Mouse (Mus musculus) intestine, postnatal 0 days (tissue): ENCODE measurements around the gene Dlg4. TPM values are rescaled to one million over a fixed set of nuclear protein-coding genes. Genes with fewer than 3 reads are reported as not detected.

ENCODE experiments used
- ATAC-seq: fragments of 200-750 bp; cut with Nextera tagmentation; 2 replicates; pipeline ENCODE4 v1.8.0; 2017; ENCODE audit warnings: mild to moderate bottlenecking, moderate TSS enrichment, moderate library complexity
- H3K27ac ChIP-seq: fragments of 300-500 bp; sonication (generic); 2 replicates; pipeline ENCODE4 v1.5.1; 2014; ENCODE audit warnings: mild to moderate bottlenecking, low read depth, low read length, moderate library complexity
- H3K27me3 ChIP-seq: fragments of 300-500 bp; sonication (generic); replicated peaks from 2 replicates; pipeline ENCODE4 v1.6.1; 2014; ENCODE audit warnings: low read length, mixed read lengths; ENCODE audit not compliant: control insufficient read depth, insufficient read depth
- H3K36me3 ChIP-seq: fragments of 300-500 bp; sonication (generic); 2 replicates; pipeline ENCODE4 v1.6.1; 2014; ENCODE audit warnings: mild to moderate bottlenecking, moderate library complexity; ENCODE audit not compliant: control insufficient read depth, insufficient read depth
- H3K4me1 ChIP-seq: fragments of 300-500 bp; sonication (generic); replicated peaks from 2 replicates; pipeline ENCODE4 v1.6.1; 2014; ENCODE audit warnings: antibody characterized with exemption, low read length, mixed read lengths; ENCODE audit not compliant: control insufficient read depth, insufficient read depth
- H3K4me2 ChIP-seq: fragments of 300-500 bp; sonication (generic); replicated peaks from 2 replicates; pipeline ENCODE4 v1.6.1; 2014; ENCODE audit warnings: low read depth, mild to moderate bottlenecking, moderate library complexity
- H3K4me3 ChIP-seq: fragments of 300-500 bp; sonication (generic); 2 replicates; pipeline ENCODE4 v1.5.1; 2014; ENCODE audit warnings: low read depth, low read length
- H3K9ac ChIP-seq: fragments of 300-500 bp; sonication (generic); 2 replicates; pipeline ENCODE4 v1.6.1; 2014; ENCODE audit warnings: mild to moderate bottlenecking, low read depth, low read length
- H3K9me3 ChIP-seq: fragments of 300-500 bp; sonication (generic); 2 replicates; pipeline ENCODE4 v1.6.1; 2016; ENCODE audit warnings: mixed run types; ENCODE audit not compliant: control insufficient read depth
- CTCF ChIP-seq: sonication (generic); IDR thresholded peaks from 2 replicates; pipeline ENCODE4 v1.5.1; 2016; ENCODE audit warnings: low read depth, mild to moderate bottlenecking, control low read depth, antibody characterized with exemption, moderate library complexity
- WGBS: fragments of 180-500 bp; shearing (Covaris S2); extraction: QIAGEN DNeasy Blood & Tissue Kit; methylation state at CpG from one replicate; pipeline ENCODE4 v1.1.7; 2014; 5-methylcytosine and 5-hydroxymethylcytosine counted together
- polyA plus RNA-seq: library from polyadenylated mRNA; unstranded; fragments of >200 nt; fragmentation: Nextera tagmentation; extraction: Ambion mirVana; gene quantifications from 2 replicates; pipeline ENCODE4 v1.2.1, GENCODE M21; 2015

The Dlg4 gene
- polyA plus RNA-seq, 1 experiment from 2014 or later = 1.4 TPM

- peak overlapping the region; percentile 42; the same call in 1 of the 2 replicates for H3K27ac ChIP-seq
- no peak for ATAC-seq
- TF ChIP-seq CTCF = no peak
- 0 out of 2 replicates have a peak overlapping the region, but pooled peaks have one; percentile 96 for H3K4me2 ChIP-seq
- H3K27me3 ChIP-seq = no peaks in the 10 kb centered on the region
- H3K9ac ChIP-seq = no peak overlapping the region
- H3K4me1 ChIP-seq = peaks cover 6% of the 10 kb centered on the region
- H3K36me3 ChIP-seq = peaks cover 18% of the 10 kb centered on the region
- H3K9me3 ChIP-seq = no peaks in the 10 kb centered on the region
- 79% methylated on average over 8 of the region's 8 CpGs for WGBS
- H3K4me3 ChIP-seq = no peak overlapping the region
Measured at GRCm38 (mm10) chr11:69999666-70000065, 17.1 kb upstream of the Dlg4 start.

DNA sequence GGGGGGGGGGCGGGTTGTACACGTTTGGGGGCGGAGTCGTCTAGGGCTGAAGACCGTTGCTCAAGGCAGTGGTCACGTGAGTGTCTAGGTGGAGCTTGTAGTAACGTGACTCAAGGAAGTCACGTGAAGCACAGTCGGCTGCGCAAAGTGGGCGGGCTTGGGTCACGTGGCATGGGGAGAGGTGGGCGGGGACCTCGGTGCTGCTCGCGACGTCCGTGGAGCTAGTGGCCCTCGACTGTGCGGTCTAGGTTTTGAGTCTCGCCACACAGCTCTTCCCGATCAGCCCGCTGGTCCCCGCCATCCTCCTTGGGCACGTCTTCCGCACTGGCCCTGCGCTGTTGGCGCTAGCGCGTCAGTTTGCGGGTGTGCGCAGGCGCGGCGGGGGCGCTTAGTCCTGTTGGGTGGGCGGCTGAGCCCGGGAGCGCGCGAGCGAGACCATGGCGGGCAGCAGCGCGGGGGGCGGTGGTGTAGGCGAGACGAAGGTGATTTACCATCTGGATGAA, 16.3 kb upstream of the Dlg4 start, which contains the start of gene Dvl2:
Gene Dvl2 (plus strand): TSS at position 200 of the 503 bp plus-strand sequence.
- Histone ChIP-seq H3K4me2 (peak within 1 kb of the TSS; percentile 96), H3K4me1 (peaks cover 6% of the 10 kb centered on the region), H3K9ac (peak within 1 kb of the TSS; percentile 82), H3K9me3 (no peaks in the 10 kb centered on the region), H3K36me3 (peaks cover 20% of the 10 kb centered on the region), H3K27me3 (no peaks in the 10 kb centered on the region), H3K27ac (peak within 1 kb of the TSS; percentile 87), H3K4me3 (peak within 1 kb of the TSS; percentile 84)
- TF ChIP-seq CTCF = no peak
- peak; percentile 45 for ATAC-seq
- WGBS = under 1% methylated on average over 48 of the region's 48 CpGs

DNA sequence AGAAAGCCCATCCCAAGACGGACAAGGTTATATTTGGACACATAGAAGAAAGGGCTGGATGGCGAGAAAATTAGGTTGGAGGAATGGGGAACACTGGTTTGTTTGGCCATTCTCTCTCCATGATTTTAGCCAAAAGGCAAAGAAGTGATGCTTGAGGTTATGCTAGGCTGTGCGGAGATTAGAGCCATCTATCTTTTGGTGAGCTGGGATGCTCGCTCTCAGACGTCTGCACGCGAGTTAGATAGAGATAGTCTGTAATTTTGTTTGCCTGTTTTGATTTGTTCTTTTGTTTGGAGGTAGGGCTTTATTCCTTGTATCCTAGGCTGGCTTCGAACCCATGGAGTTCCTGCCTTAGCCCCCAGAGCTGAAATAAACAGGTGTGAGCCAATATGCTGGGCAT, 15.6 kb upstream of the Dlg4 start:
- Histone ChIP-seq H3K9ac (peak overlapping the region; percentile 82), H3K4me1 (peaks cover 6% of the 10 kb centered on the region), H3K9me3 (no peaks in the 10 kb centered on the region), H3K4me2 (peak overlapping the region; percentile 96), H3K27me3 (no peaks in the 10 kb centered on the region), H3K36me3 (peaks cover 26% of the 10 kb centered on the region), H3K27ac (peak overlapping the region; percentile 87; the same call in 1 of the 2 replicates), H3K4me3 (peak overlapping the region; percentile 84)
- WGBS = 10% methylated on average over 8 of the region's 8 CpGs
- no peak for TF ChIP-seq CTCF
- ATAC-seq = no peak

GRCm38 (mm10) chr11:70001865-70002264, 14.9 kb upstream of the Dlg4 start:
- H3K27ac ChIP-seq = no peak overlapping the region
- ATAC-seq = no peak
- H3K9me3 ChIP-seq = no peaks in the 10 kb centered on the region
- H3K4me2 ChIP-seq = peak overlapping the region; percentile 96
- no peaks in the 10 kb centered on the region for H3K27me3 ChIP-seq
- H3K36me3 ChIP-seq = peaks cover 33% of the 10 kb centered on the region
- H3K4me3 ChIP-seq = no peak overlapping the region
- H3K4me1 ChIP-seq = peaks cover 6% of the 10 kb centered on the region
- TF ChIP-seq CTCF = peak; percentile 76
- H3K9ac ChIP-seq = no peak overlapping the region

DNA sequence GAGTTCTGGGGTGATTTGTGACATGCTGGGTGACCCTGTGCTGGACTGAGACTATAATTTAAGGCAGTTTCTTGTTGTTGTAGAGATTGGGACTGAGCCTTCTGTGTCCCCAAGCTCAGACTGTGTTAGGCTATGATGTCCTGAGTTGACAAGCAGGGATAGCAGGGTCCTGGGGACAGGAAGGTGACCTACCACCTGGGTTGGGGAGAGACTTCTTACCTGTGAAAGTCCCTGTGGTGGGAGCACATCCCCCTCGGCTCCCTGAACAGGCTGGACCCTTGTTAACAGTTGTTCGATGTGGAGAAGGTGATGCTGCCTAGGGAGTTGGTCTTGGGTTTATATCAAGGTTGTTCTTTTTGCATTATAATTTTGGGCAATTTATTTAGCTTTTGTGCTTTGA, 14.3 kb upstream of the Dlg4 start:
- peaks cover 39% of the 10 kb centered on the region for H3K36me3 ChIP-seq

DNA sequence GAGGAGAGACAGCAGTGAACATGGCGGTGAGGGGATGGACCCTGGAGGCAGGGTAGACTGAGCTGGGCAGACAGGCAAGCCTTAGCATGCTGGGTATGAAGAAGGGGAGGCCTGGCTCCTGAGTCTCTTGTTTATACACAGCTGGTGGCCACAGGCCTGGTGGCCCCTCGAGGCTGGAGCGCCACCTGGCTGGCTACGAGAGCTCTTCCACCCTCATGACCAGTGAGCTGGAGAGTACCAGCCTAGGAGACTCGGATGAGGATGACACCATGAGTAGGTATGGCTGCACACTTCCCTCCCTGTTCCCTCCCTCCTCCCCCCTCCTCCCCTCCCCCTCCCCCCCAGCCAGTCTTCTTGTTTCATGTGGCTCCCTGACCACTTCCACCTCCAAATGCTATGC, 11.2 kb upstream of the Dlg4 start:
- Histone ChIP-seq H3K9ac (no peak overlapping the region), H3K36me3 (peaks cover 53% of the 10 kb centered on the region), H3K27me3 (no peaks in the 10 kb centered on the region), H3K9me3 (no peaks in the 10 kb centered on the region), H3K4me3 (no peak overlapping the region), H3K4me2 (no peak overlapping the region), H3K4me1 (peaks cover 6% of the 10 kb centered on the region), H3K27ac (no peak overlapping the region)
- TF ChIP-seq CTCF = peak; percentile 72
- ATAC-seq = no peak
- WGBS = 54% methylated on average over 5 of the region's 5 CpGs

More for the DNA sequence above, 14.3 kb upstream of the Dlg4 start:
- no peak for ATAC-seq
- Histone ChIP-seq H3K27me3 (no peaks in the 10 kb centered on the region), H3K4me2 (peak overlapping the region; percentile 96; the same call in 1 of the 2 replicates), H3K9me3 (no peaks in the 10 kb centered on the region), H3K4me1 (peaks cover 6% of the 10 kb centered on the region), H3K9ac (no peak overlapping the region), H3K27ac (no peak overlapping the region), H3K4me3 (no peak overlapping the region)
- no peak for TF ChIP-seq CTCF
- WGBS = 85% methylated on average over 2 of the region's 2 CpGs
